Mouse (Mus musculus) CD4-positive helper T cell, adult 2 months (primary cell): ENCODE measurements around the gene Olfr718-ps1.

Source experiments
- DNase-seq: peaks from one replicate; pipeline ENCODE4 v3.0.0-alpha.2; 2012; ENCODE audit warnings: low read depth, missing footprints, low spot score

Gene Olfr718-ps1

DNA sequence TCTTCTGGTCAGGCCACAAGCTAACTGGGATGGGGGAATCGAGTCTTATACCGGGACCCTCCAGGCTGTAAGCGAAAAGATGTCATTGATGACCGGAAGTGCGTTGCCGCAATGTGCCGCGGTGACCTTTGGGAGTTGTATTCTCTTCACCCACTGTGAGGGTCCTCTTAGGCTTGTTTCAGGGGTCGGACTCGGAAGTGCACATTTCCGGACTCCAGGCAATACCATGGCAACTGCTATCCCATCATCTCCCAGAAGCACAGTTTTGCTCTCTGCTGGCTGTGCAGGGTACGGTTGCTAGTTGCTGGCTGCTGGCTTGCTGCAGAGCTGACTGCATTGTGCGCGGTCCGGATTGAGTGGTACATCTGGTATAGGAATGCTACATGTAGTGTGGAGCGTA, 18.3 kb downstream of the Olfr718-ps1 start:
- DNase-seq, result no peak

DNA sequence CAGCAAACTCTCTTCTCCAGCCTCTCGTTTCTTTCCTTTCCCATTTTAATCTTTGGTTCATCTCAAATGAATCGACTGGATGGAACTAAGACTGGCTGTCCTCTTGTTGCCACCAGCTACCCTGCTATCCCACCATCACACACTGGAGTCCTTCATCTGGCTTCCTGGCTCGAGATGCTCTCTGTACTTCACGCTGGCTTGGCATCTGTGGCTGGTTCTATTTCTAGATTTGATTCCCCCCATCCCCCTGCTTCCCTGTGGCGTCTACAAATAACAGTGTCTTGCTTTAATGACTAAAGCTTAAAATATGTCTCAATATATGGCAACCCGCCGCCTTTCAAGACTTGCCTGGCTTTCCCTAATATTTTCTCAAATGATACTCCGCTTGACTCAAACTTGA, 19.5 kb downstream of the Olfr718-ps1 start:
- no peak for DNase-seq

DNA sequence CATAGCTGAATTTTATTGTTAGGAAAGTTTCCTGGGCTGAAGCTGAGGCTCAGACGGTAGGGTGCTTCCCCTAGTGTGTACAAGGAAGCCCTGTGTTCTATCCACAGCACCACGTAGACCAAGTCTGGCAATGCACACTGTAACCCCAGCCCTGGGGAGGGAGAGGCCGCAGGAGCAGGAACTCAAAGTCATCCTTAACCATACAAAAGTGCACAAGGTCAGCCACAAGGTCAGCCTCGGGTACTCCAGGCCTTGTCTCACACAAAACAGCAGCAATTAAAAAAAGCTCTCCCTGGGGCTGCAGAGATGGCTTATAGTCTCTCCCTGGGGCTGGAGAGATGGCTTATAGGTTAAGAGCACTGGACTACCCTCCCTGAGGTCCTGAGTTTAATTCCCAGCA, 20.5 kb downstream of the Olfr718-ps1 start:
- no peak for DNase-seq

DNA sequence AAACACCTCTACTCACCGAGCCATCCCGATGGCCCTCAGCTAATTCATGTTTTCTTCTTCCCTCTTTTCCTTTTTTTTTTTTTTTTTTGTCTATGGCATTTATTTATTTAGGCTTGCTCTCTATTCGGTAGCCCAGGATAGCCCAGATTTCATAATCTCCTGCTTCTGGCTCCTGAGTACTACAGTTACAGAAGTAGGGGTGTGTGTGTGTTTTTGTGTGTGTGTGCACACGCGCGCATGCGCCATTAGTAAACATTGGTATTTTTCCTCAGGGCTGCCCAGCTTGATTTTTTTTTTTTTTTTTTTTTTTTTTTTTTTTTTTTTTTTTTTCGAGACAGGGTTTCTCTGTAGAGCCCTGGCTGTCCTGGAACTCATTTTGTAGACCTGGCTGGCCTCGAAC, 21.3 kb downstream of the Olfr718-ps1 start:
- no peak for DNase-seq

DNA sequence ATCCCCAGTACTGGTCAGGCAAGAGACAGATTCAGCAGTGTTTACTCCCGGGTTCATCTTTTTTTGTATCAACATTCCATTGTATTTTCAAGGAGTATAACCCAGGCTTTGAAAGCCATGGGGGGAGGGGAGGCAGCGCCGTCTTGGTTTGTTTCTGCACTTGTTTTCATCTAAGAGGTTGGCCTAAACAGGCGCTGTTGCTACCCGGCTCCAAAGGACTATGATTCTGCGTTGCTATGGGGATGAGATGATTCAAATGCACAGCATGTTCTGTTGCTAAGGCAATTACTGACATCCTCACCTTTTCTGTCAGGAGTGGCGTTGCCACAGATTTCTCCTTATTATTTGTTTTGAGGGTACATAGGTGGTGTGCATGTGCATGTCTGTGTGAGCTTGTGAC, 21.8 kb downstream of the Olfr718-ps1 start:
- DNase-seq, result no peak

DNA sequence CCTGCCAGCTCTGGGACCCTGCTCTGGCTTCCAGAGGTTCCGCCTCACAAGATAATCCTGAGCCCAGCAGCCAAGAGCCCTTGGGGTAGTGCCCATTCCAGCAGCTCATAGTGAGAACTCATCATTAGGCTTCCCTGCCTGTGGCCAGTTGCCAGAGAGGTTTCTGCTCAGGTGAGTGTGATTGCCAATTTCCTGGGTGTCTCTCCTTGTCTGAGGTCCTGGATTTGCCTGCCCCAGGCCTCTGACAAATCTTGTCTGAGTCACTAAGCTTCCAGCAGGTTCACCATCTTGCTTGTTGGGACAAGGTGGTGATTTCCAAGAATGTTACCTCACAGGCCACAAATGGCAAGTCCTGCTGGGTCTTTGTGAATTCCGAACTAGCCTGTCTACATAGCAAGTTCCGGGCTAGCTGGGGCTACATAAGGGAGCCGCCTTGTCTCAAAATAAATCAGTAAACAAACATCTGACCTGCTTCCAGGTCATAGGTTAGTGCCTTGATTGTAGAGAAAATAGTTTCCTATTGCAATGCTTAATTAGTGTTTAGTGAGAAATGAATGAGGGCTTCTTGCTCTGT, 22.5 kb downstream of the Olfr718-ps1 start:
- DNase-seq, result no peak

DNA sequence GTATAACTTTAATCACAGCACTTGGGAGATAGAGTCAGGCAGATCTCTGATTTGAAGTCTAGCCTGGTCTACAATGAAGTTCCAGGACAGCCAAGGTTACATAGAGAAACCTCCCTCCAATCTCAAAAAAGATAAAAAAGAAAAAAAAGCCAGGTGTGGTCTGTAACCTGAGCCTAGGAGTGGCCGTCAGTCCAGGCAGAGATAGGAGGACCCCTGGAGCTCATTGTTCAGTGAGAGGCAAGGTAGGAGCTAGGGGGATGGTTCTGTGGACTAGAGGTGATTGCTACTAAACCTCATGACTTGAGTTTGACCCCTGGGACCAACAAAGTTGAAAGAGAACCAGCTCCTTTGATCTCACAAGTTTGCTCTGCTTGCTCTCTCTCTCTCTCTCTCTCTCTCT, 24.7 kb downstream of the Olfr718-ps1 start:
- no peak for DNase-seq

DNA sequence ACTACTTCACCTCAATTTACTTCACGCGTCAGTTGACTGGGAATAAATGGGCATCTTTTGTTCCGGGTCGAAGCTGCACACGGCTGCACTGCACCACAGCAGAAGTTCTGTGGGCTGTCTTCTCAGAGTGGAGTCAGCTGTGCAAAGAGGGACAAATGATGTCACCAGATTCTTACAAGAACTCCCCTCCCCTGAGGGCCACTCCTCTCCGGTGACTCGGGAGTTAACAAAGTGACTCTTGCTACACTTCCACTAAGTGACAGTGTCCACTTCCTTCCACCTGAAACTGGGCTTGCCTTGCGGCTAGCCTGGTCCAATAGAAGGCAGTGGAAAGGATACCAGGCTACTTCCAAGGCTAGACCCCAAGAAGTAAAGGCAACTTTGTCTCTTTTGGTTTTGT, 25.3 kb downstream of the Olfr718-ps1 start:
- DNase-seq, result no peak

DNA sequence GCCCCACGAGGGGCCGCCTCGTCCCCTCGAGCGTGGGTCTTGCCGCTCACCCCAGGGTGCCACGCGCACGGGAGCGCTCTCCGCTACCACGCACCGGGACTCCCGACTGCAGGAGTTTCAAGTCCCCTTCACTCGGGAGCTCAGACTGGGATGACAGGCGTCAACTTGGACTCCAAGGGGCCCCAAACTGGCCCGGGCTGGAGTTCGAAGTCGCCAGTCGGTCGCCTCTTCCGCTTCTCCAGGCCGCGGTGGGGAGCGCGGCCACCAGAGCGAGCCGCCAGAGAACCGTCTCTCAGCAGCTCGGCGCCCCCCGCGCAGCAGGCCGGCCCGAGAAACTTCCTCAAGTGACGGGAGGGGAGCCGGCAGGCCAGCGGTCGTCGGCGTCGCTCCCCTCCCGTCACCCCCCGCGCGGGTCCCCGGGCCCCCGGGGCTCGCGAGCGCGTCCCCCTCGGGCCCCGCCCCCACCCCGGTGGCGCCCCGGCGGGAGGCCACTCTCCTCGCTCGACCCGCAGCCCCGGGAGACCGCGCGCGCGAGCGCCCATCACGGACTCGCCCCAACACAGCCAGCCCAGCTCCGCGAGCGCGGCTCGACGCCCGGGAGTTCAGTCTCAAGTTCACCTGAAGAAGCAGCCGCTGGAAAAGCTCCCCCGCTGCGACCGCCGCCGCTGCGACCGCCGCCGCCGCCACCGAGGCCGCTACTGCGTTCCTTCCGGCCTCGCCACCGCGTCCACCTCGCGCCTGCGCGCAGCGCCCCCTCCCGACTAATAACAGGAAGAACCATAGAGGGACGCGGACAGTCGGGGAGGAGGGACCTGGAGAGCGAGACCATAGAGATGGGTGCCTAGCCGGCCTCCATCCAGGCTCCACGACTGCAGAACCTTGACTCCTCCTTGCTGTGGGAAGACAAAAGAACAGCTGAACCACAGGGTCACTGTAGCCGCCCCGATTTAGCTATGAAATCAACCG, 34.8 kb downstream of the Olfr718-ps1 start, which contains the start of gene Rnf216:
TSS of gene Rnf216 (minus strand) at position 714 of the 966 bp plus-strand sequence.
- DNase-seq, result peak; percentile 89

DNA sequence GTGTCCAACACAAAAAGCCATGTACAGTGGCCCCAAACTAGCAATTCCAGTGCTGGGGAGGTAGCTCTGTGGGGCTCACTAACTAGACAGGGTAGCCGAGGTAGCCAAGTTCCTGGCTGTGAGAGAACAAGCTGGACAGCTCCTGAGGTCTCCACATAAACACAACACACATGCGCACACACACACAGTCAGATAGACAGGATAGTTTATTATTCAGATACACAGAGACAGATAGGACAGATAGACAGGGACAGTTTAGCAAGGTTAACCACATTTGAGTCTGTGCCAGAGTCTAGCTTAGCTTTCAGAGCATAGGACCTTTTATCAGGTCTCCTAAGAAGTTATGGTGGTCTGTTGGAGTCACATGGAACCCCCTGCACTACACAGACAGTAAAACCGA, 40.5 kb downstream of the Olfr718-ps1 start:
- no peak for DNase-seq

DNA sequence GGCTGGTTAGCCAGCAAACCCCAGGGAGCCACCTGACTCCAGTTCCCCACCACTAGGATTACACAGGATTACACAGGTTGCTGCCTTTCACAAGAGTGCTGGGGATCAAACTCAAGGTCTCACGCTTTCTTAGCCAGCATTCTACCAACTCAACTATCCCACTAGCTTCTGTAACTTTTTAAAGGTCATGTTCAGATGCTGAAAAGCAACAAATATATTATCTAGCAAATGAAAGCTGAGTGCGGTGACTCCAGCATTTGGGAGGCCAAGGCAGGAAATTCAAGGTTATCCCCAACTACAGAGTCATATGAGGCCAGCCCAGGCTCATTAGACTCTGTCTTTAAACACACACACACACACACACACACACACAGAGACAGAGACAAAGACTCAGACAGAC, 44.1 kb downstream of the Olfr718-ps1 start:
- DNase-seq, result no peak

DNA sequence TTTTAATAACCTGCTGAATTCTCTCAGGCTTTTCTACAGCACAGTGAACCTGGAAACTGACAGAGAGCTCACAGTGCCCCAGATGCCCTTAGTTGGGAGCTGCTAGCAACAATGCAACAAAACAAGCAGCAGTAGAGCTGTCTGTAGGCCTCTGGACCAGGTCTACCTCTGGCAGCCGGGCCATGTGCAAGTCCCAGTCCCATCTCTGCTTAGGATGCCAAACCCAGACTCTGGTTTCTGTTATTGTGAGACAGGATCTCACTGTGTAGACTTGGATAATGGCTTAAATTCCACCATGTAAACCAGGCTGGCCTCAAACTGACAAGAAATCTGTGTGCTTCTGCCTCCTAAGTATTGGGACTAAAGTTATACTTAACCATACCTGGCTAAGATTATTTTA, 45.8 kb downstream of the Olfr718-ps1 start:
- DNase-seq, result no peak

DNA sequence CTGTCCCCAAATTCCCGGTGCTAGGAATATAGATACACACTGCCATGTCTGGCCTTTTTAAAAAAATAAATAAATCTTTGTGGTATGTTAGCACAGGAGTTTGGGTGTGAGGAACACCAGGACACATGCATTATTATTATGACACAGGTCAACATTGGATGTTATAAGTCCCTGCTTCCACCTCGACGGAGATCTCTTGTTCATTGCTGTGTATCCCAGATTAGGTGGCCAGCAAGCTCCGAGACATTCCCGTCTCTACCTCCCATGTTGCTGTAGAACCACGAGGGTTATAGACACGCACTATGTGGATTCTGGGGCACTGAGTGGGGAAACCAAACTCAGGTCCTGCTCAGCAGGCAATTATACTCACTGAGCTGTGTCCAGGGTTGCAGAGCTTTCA, 52.1 kb downstream of the Olfr718-ps1 start:
- DNase-seq, result no peak

DNA sequence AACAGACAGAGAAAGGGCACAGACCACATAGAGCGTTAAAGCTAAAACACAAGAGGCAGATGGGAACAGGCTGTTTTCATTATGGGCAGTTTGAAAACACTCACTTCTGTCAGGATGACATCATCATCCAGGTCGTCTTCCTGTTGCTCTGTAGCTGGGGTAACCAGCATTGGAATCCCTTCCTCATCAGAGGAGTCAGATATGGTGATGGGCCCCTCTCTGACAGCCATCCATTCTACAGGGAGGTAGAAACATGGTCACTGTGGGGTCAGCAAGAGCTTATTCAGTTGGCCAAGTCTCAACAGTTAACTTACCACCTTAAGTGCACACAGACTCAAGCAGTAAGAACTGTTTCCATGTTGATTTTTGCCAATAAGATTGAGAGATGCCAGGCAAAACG, 54.5 kb downstream of the Olfr718-ps1 start:
- DNase-seq, result no peak

DNA sequence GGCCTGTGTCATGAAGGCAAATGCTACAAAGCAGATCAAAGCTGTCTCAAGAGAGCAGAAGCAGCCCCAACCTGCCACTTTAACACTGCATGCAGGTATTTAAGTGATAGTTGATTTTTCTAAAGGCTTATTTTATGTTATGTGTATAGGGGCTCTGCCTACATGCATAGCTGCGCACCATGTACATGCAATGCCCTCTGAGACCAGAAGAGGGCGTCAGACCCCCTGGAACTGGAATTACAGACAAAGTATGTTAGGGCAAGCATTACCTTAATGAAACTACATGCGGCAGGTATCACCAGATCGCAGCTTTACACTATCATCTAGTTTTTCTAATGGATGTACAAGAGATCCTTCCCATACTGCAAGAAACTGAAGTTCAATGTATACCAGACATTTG, 62.5 kb downstream of the Olfr718-ps1 start:
- peak; percentile 22 for DNase-seq
